Mouse (Mus musculus): ENCODE data around the gene Pnpla2. TPM values are rescaled to one million over a fixed set of nuclear protein-coding genes. Genes with fewer than 3 reads are reported as not detected.
A peak's percentile ranks its signal among the peaks of the same experiment; 100 is the strongest.

Gene Pnpla2
- total RNA-seq, 2 experiments from 2014 or later = 22.9 to 28.8 TPM

- intact Hi-C loops (cut with DNase I) = no loop called here
- peak; percentile 45 to 78 for DNase-seq (ENCODE audit: low spot score in 2 of 2)
Observed at GRCm38 (mm10) chr7:141476226-141476980, 21.4 kb downstream of the Pnpla2 start.

- intact Hi-C loops (cut with DNase I) = no loop called here
- DNase-seq (ENCODE audit: low spot score in 2 of 2) = no peak
Observed at GRCm38 (mm10) chr7:141476981-141477370, 22.0 kb downstream of the Pnpla2 start.

GRCm38 (mm10) chr7:141477578-141478269 is 22.7 kb downstream of the Pnpla2 start:
- no peak for DNase-seq (ENCODE audit: low spot score in 2 of 2)
- intact Hi-C loops (cut with DNase I) = no loop called here

DNA sequence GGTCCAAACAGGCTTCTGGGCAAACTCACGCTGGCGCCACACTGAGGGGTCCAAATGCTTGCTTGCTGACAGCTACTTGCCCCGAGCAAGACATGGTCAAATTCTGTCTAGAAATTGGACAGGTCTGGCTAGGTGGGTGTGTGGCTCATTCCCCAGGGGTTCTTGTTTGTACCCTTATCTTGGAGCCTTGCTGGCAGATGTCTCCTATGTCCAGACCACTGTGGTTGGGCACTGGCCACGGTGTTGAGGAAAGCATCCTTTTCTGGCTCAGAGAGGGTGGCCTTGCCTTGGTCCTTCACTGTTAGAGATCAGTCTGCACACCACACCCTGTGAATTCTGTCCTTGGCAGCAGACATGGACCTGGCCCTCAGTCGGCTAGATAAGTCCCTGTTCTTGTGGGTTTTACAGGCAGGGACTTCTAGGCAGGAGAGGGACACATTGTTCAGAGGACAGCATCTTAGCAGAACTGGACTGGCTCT is 23.3 kb downstream of the Pnpla2 start:
- intact Hi-C loops (cut with DNase I) = no loop called here
- no peak for DNase-seq (ENCODE audit: low spot score in 2 of 2)

- peak; percentile 76 to 84 for DNase-seq (ENCODE audit: low spot score in 2 of 2)
- intact Hi-C loops (cut with DNase I) = loop anchor here (2.0 to 5.0 kb wide), 2 partner anchors 44 to 186 kb away; no protein-coding TSS in a partner anchor
Observed at GRCm38 (mm10) chr7:141480842-141481497, 26.0 kb downstream of the Pnpla2 start.

DNA sequence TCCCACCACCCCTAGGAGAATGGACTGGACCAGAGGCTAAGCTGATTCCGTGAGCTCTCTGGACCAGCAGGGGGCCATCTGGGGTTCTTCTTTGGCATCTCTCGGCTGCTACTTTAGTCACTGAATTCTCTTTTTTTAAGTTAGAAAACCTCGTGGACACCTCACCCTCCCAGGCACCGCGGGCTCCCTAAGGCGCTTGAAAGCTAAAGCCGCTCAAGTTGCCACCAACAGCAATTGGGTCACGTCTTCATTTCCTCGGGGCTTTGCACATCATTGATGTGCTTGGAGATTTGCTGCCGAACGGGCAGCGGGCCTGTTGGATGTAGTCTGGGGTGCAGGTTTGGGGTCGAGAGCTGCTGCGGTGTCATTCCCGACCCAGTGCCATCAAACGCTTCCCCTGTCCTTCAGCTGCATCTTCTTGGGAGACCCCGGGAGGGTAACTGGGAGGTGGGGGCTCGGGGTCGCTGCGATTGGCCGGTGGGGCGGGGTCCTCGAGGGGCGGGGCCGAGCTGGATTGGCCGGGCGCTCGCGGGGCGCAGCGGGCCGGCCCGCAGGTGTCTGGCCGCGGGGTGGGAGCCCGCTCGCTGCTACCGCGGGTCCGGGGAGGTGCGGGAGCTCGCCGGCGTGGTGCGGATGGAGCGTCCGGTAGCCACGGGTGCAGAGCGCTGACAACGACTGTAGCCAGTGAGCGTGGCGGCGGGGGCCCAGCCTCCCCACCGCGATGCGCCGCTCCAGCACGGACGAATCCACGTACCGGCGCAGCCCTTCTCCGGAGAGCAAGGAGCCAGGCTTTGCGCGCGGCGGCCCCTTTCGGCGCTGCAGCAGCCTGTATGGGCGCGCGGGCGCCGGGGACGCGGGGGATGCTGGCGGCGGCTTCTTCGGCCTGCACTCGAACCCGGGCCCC is 26.8 kb downstream of the Pnpla2 start:
- intact Hi-C loops (cut with DNase I) = loop anchor here (2.0 to 5.0 kb wide), 2 partner anchors 43 to 186 kb away; no protein-coding TSS in a partner anchor

DNA sequence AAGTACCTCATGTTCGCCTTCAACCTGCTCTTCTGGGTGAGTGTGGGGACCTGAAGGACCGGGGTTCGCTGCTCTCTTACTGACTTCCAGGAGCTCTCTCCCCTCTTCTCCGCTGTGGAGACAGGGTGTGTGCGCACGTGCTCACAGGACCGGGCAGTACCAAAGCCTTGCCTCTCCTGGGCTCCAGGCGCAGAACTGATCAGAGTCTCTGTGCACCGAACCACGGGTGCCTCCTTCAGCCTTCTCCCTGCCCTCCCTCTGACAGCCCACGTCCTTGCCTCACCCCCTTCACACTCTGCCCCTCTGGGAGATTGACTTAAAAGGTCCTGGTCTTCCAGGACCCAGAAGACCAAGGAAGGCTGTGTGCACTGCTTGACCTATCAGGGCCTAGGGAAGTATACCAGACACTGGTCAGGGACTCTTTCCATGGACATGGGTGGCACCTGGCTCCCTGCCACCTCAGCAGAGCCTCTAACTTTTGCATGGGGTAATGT is 27.6 kb downstream of the Pnpla2 start:
- no peak for DNase-seq (ENCODE audit: low spot score in 2 of 2)
- intact Hi-C loops (cut with DNase I) = loop anchor here (5.0 kb wide), 1 partner anchor 185 kb away; no protein-coding TSS in a partner anchor

More for the DNA sequence above, 26.8 kb downstream of the Pnpla2 start:
- DNase-seq (ENCODE audit: low spot score in 2 of 2) = peak; percentile 54 to 64

DNA sequence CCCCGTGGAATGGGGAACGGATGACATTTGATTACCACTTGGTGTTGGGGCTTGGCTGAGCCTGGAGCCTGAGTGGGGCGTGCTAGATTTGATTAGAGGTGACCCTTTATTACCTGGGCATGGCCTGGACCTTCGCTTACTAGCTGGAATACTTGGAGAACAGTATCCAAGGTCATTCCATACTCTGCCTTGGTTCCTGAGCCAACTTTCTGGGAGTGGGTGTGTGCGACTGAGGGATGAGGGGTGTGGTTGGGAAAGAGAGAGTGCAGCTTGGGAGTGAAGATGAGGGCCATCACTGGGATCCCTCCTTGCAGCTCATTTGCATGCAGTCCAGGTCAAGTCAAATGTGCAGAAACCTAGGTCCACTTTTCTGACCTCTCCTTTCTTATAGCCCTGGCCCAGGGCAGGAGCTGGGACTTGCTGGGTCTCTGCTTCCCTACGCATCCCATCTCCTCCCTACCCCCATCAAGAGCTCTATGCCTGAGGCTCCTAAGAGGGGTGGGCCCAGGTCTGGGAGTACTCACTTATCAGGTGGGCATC is 28.2 kb downstream of the Pnpla2 start:
- no peak for DNase-seq (ENCODE audit: low spot score in 2 of 2)
- intact Hi-C loops (cut with DNase I) = loop anchor here (5.0 kb wide), 1 partner anchor 184 kb away; no protein-coding TSS in a partner anchor

GRCm38 (mm10) chr7:141484186-141485120 is 29.5 kb downstream of the Pnpla2 start:
- no peak for DNase-seq (ENCODE audit: low spot score in 2 of 2)
- intact Hi-C loops (cut with DNase I) = loop anchor here (5.0 kb wide), 1 partner anchor 183 kb away; no protein-coding TSS in a partner anchor

- intact Hi-C loops (cut with DNase I) = no loop called here
- DNase-seq (ENCODE audit: low spot score in 2 of 2) = no peak
Observed at GRCm38 (mm10) chr7:141485186-141485585, 30.2 kb downstream of the Pnpla2 start.

GRCm38 (mm10) chr7:141485606-141486005 is 30.6 kb downstream of the Pnpla2 start:
- intact Hi-C loops (cut with DNase I) = no loop called here
- no peak for DNase-seq (ENCODE audit: low spot score in 2 of 2)

DNA sequence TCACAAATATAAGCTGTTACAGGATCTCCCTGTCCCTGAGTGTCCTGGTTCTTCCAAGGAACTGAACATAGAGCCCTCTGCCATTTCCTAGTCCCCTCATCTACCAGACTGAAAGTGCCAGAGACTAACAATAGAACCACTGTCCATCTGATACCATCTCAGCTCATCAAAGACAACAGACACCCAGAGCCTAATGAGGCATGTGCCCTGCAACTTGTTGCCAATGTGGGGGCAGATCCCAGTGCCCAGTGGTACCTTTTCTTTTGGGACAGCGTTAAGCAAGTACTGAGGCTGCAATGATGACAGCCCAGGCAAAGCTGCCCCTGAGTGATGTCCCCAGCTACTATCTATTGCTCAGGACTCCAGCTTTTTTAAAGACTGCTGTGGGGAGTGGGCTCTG is 31.2 kb downstream of the Pnpla2 start:
- intact Hi-C loops (cut with DNase I) = no loop called here
- DNase-seq (ENCODE audit: low spot score in 2 of 2) = no peak

- intact Hi-C loops (cut with DNase I) = no loop called here
Observed at GRCm38 (mm10) chr7:141487141-141487540, 32.1 kb downstream of the Pnpla2 start.

GRCm38 (mm10) chr7:141491151-141491550 is 36.2 kb downstream of the Pnpla2 start:
- DNase-seq (ENCODE audit: low spot score in 2 of 2) = no peak
- intact Hi-C loops (cut with DNase I) = no loop called here

More at GRCm38 (mm10) chr7:141487141-141487540, 32.1 kb downstream of the Pnpla2 start:
- DNase-seq (ENCODE audit: low spot score in 2 of 2) = no peak

DNA sequence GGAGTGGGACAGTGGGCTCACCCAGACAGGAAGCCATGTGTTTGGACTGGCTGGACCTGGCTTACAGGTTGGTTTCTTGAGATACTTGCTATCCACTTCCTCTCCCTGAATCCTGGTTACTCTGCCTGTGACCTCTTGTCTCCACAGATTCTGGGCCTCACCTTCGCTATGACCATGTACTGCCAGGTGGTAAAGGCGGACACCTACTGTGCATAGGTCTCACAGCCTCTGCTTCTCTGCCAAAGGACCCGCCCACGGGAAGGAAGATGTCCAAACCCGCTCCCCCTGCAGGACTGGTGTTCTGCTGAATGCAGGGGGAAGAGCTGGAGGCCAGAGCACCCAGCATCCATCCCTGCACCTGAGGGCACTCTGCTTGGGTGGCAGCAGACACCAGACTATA is 37.7 kb downstream of the Pnpla2 start:
- DNase-seq (ENCODE audit: low spot score in 2 of 2) = no peak
- intact Hi-C loops (cut with DNase I) = no loop called here

DNA sequence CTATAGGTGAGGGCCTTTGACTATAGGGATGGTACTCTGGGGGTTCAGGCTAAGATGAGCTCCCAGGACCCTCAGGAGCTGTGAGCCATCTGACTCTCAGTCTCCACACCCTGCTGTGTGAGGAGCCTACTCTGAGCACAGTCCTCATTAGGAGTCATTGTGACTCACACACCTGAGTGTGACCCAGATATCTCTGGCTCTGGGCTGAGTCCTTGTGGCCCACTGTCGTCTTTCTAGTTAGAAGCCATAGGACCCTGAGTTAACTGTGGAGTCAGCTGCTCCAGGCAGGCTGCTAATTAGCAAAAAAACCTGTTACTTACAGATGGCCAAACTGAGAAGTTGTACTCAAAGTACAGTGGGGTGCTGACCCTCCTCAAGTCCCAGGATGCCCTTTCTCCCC is 38.7 kb downstream of the Pnpla2 start:
- intact Hi-C loops (cut with DNase I) = no loop called here
- DNase-seq (ENCODE audit: low spot score in 2 of 2) = no peak

GRCm38 (mm10) chr7:141495379-141495778 is 40.4 kb downstream of the Pnpla2 start:
- no peak for DNase-seq (ENCODE audit: low spot score in 2 of 2)
- intact Hi-C loops (cut with DNase I) = no loop called here
